Mouse (Mus musculus) thymus, postnatal 36 days (tissue): Measurements from ENCODE around the gene Olfr105-ps.

ENCODE experiments used
- DNase-seq, 2 experiments: peaks; one replicate each; pipeline ENCODE4 v3.0.0; 2022; ENCODE audit warnings: mixed read lengths in 2 of 2

Gene Olfr105-ps

DNA sequence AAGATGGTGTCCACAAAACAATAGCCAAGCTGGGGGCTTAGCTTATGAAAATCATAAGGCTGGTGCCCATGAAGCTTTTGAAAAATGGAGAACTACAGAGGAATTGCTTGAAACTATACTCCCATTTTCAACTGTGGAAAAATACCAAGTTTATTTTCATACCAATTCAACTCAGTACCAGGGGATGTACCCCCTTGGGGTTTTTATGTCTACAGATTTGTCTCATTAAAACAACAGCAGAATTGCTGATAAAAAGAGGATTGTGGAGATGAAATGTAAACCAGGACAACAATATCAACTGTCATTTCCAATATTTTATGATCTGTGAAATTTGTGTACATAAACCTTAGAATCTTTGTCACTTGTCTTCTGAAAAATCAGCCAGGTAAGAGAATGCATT lies at the start of gene Olfr105-ps:
TSS of gene Olfr105-ps (plus strand) at position 301 of the 400 bp plus-strand sequence.
- no peak for DNase-seq

DNA sequence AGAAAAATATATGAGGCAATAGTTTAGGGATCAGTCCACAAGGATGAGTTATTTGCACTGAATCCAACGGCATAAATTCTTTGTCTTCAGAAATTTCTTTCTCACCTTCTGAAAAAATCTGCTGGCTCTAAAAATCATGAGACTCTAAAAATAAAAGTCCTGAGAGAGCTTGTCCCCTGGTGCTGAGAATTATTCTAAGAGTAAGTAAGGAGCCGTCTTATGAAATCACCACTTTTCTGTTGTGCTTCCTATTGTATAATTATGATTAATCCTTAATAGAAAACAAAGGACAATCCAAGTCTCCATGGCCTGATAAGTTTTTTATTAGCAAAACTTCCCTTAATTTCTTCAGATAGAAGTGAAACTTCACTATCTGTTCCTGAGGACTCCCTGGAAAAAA lies 39.2 kb upstream of the Olfr105-ps start, which contains the start of gene Olfr103:
TSS of gene Olfr103 (minus strand) at position 101 of the 400 bp plus-strand sequence.
- no peak for DNase-seq

DNA sequence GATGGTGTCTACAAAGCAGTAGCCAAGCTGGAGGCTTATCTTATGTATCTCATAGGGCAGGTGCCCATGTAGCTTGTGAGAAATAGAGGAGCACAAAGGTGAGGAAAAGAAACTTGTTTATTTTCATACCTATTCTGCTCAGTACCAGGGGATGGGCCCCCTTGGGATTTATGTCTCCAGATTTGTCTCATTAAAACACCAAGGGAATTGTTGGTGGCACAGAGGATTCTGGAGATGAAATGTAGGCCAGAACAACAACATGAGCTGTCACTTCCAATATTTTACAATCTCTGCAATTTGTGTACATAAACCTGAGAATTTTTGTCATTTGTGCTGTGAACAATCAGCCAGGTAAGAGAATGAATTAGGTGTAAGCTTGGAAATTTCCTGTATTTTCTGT lies 19.6 kb upstream of the Olfr105-ps start, which contains the start of gene Olfr104-ps:
TSS of gene Olfr104-ps (plus strand) at position 301 of the 400 bp plus-strand sequence.
- DNase-seq: no peak

DNA sequence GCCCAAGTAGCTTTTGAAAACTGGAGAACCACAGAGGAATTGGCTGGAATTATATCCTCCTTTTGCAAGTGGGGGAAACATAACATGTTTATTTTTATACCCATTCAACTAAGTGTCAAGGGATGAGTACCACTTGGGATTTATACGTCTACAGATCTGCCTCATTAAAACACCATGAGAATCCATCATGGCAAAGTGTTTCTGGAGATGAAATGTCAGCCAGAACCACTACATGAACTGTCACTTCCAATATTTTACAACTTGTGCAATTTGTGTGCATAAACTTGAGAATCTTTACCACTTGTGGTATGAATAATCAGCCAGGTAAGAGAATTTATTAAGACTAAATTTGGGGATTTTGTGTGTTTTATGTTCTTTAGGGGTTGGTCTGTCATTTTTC lies 11.3 kb downstream of the Olfr105-ps start, which contains the start of gene Olfr106-ps:
TSS of gene Olfr106-ps (plus strand) at position 301 of the 400 bp plus-strand sequence.
- no peak for DNase-seq

DNA sequence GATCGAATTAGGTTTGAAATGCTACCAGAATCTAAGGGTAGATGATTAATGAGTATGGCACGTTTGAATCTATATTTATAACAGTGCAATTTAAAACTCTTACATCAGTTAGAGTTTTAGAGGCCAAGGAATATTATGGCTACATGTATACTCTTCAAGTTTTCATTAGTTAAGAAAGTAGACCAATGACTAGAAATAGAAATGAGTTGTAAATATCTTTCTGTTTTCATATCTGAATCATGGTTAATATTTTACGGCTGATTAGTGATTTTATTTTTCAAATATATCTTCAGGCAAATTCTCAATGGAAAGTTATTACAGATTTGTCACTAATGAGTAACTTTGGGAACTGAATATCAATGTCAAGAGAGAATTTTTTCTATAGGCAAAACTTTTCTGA lies 20.1 kb downstream of the Olfr105-ps start, which contains the start of gene Olfr107:
TSS of gene Olfr107 (plus strand) at position 301 of the 400 bp plus-strand sequence.
- DNase-seq: no peak

DNA sequence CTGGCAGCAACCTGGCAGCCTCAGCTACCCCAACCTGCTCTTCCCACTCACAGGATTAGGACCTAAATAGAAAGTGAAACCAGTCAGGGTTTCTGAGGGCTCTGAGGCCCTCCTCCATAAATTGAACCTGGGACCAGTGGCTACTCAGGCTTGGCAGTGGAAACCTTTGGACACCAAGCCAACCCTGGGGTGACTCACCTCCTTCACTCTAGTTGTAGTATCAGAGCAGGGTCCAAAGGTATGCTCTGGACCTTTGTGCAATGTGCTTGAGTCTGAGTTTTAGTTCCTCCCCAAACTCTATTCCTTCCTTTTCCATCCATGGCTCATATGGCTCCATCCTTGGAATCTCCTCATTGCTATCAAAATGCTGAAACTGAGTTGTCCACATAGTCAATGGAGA lies 34.5 kb downstream of the Olfr105-ps start:
- no peak for DNase-seq
